Mouse (Mus musculus): ENCODE results near the gene Rnf217.

Gene Rnf217

GRCm38 (mm10) chr10:31496931-31497330 lies 112.1 kb downstream of the Rnf217 start:
- DNase-seq (ENCODE audit: low read depth, low spot score), result no peak

DNA sequence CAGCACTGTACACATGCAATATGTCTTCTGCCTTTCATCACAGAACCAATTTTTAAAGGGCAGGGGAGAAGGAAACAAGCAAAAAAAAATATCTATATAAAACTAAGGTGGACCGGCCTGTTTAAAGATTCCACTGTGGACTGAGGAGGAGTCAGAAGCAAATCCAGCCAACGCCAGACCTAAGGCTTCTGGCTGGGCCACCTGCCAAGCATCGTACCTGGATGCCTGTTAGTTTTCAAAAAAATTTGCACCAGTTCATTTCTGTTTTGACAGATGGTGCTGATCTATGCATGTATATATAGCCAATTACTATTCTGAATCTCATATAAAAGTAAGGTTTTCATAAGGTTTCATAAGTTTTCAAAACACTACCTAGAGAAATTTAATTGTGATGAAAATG lies 113.2 kb downstream of the Rnf217 start:
- no peak for DNase-seq (ENCODE audit: low read depth, low spot score)

DNA sequence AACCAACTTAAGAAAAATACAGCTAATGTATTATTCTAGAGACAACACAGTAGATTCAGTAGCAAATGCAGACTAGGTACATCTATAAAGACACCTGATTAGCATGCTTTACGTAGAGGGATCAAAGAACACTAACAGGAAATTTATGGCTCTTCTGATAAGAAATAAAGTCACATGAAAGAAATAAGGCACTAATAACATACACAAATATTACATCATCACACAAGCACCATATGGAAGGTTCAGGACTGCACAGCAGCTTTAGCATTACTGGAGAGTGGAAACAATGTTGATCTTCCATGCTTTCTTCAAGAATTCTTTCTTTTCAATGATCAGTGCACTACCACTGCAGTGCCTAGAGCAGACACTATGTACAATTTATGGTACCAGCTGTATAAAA lies 114.7 kb downstream of the Rnf217 start:
- DNase-seq (ENCODE audit: low read depth, low spot score), result no peak

DNA sequence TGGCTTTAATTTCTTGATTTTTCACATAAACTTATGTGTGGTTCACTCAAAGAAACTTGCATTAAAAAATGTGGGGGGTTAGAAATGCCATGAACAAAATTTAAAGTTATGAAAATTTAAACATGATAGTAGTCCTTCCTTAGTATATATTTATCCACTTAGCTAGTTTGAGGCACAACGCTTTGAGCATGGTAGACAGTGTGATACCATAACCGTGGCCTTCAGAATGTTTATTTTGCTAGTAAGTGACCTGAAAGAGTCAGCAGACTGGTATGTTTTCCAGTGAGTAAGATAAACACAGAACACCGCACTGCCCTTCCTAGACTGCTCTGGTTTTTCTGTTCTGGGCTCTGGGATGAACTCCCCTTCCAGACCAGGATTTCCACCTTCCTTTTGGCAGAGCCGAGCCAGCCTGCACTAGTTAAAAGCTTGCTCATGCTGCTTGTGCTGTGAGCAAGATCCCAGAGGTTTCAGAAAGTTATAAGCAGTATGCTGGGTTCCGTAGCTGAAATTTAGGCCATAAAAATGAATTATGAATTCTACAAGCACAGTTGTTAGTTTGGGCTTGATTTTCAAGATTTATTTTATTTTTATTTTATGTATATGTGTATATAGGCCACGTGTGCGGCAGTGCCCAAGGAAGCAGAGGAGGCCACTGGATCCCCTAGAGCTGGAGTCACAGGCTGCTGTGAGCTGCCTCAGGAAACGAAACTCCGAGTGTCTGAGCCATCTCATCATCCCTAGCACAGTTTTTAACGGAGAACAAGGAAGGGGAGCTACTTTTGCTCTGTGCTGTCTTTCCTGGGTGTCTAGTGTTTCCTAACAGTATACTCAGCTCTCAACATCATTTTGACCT lies 141.7 kb downstream of the Rnf217 start:
- no peak for DNase-seq (ENCODE audit: low read depth, low spot score)

DNA sequence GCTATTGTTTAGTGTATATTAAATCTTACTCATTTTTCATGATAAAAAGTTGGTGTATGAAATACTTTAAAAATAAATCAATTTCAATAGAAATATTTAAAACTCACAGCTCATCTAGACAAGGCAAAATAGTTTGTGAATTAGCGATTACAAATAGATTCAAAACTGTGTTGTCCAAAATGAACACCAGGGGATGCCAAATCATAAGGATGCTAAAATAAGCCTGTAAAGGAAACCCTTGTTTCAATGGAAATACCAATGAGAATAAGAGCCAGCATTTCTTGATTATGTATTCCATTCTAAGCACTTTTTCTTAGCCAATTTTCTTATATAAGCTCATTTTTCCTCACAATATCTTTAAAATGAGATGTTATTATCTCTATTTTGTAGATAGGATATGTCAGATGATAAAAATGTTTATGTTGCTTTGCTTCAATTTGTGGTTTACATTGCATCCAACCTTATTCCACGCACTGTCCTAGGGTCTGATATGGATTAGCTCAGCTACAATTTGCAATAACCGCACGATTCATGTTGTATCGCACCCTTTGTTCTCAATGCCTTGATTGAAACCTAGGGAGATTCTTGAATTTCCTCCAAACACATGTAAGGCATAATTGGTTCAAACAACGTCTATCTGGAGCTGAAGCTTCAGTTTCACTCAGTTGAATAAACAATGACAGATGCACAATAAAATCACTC lies 143.0 kb downstream of the Rnf217 start:
- DNase-seq (ENCODE audit: low read depth, low spot score), result peak; percentile 45

DNA sequence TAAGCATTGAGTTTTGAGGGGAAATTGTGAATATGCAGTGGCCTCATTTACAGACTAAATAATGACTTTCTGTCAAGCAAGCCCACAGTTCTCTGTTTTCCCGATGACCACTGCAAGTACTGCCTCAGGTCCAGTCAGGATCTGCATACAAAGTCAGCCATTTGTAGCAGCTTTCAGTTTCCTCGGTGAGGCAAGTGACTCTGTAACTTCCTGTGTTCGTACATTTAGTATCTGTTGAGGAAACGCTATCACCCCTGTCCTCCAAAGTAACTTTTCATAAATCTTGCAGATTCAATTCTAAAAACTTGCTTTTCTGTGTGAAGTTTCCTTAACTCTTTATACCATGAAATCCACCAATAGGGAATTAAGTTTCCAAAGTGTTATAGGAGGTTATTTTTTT lies 143.6 kb downstream of the Rnf217 start:
- no peak for DNase-seq (ENCODE audit: low read depth, low spot score)

GRCm38 (mm10) chr10:31463044-31463443 lies 145.9 kb downstream of the Rnf217 start:
- DNase-seq (ENCODE audit: low read depth, low spot score), result no peak

DNA sequence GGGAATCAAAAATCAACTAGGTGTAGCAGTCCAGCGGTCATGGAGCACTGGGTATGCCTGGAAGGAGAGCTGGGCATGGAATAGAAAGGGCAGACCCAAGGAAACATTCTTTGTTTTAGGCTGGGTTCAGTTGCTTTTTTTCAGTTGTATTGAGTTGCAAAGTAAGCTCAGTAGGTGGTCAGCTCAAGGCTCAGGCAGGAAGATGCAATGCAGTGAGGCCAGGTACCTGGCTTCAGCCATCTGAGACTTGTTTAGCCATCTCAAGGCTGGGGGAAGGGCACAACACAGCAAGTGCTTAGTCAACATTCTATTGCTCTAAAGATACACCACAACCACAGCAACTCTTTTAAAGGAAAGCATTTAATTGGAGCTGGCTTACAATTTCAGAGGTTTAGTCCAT lies 152.2 kb downstream of the Rnf217 start:
- DNase-seq (ENCODE audit: low read depth, low spot score), result no peak

DNA sequence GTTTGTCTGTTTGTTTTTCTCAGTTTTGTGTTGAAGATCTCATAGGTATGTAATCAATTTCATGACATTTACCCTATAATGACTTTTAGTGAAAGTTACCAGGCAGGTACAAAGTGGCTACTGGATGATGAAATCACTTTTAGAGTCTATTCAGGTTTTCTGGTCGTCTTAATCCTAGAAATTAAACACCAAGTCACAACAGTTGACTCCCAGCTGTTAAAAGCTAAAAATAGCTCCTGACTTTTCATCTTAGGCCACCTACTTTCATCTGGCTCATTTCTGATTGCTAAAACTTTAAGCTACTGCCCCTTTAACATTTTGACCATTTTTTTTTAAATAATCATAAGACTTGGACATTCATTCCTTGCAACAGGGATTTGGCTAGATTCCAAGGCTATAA lies 161.9 kb downstream of the Rnf217 start:
- no peak for DNase-seq (ENCODE audit: low read depth, low spot score)

GRCm38 (mm10) chr10:31445291-31446124 lies 163.5 kb downstream of the Rnf217 start, which contains the start of gene Tpd52l1:
TSS of gene Tpd52l1 (minus strand) at chr10:31445958.
- peak; percentile 52 for DNase-seq (ENCODE audit: low read depth, low spot score)

- no peak for DNase-seq (ENCODE audit: low read depth, low spot score)
Observed at GRCm38 (mm10) chr10:31444206-31444605, 164.8 kb downstream of the Rnf217 start.

Measured in brain, embryonic 18.5 days (tissue).